Comparison of ENCODE assay signal across 7 mouse cellular contexts in genomic region chr1:192094451-192095170, GRCm38 (mm10). TPM values are rescaled to one million over a fixed set of nuclear protein-coding genes. Genes with fewer than 3 reads are reported as not detected.
DNase-seq lines count a peak whose midpoint lies in the region; ATAC-seq and TF ChIP-seq lines count a peak whose summit lies in the region.

No protein-coding gene starts in this region.

- WGBS in liver, embryonic 12.5 days (ENCODE audit: insufficient replicate concordance): 47% methylated on average over 13 of the region's 13 CpGs
- WGBS in heart, postnatal 0 days: 53% methylated on average over 13 of the region's 13 CpGs
- WGBS in limb, embryonic 11.5 days: 62% methylated on average over 13 of the region's 13 CpGs

- peaks cover 13% of the 10 kb centered on the region for H3K36me3 ChIP-seq in liver, embryonic 12.5 days
- H3K36me3 ChIP-seq in heart, postnatal 0 days (replicated peaks; ENCODE audit: control insufficient read depth, insufficient read depth, low read length): peaks cover 18% of the 10 kb centered on the region
- no peaks in the 10 kb centered on the region for H3K36me3 ChIP-seq in limb, embryonic 11.5 days (ENCODE audit: control insufficient read depth, insufficient read depth, low read length)

- no peak overlapping the region for H3K9ac ChIP-seq in liver, embryonic 12.5 days
- H3K9ac ChIP-seq in heart, postnatal 0 days (replicated peaks; ENCODE audit: low read depth, low read length): no peak overlapping the region
- no peak overlapping the region for H3K9ac ChIP-seq in limb, embryonic 11.5 days (ENCODE audit: low read length)

- no peak overlapping the region for H3K4me3 ChIP-seq in liver, embryonic 12.5 days
- no peak overlapping the region for H3K4me3 ChIP-seq in heart, postnatal 0 days (ENCODE audit: low read depth, low read length)
- H3K4me3 ChIP-seq in limb, embryonic 11.5 days (ENCODE audit: low read depth, low read length): no peak overlapping the region

- TF ChIP-seq EP300 in heart, postnatal 0 days (IDR thresholded peaks at IDR 0.05; ENCODE audit: low read depth): no peak

- TF ChIP-seq CTCF in heart, postnatal 0 days (IDR thresholded peaks at IDR 0.05; ENCODE audit: low read depth): peak; percentile 76

- no peaks in the 10 kb centered on the region for H3K9me3 ChIP-seq in liver, embryonic 12.5 days (replicated peaks)
- no peaks in the 10 kb centered on the region for H3K9me3 ChIP-seq in heart, postnatal 0 days (replicated peaks; ENCODE audit: control insufficient read depth, low read length)
- H3K9me3 ChIP-seq in limb, embryonic 11.5 days (ENCODE audit: control insufficient read depth, low read length): no peaks in the 10 kb centered on the region

- H3K27ac ChIP-seq in liver, embryonic 12.5 days: no peak overlapping the region
- H3K27ac ChIP-seq in heart, postnatal 0 days (ENCODE audit: low read depth): no peak overlapping the region
- no peak overlapping the region for H3K27ac ChIP-seq in limb, embryonic 11.5 days (replicated peaks; ENCODE audit: low read depth, low read length)

- no peak for ATAC-seq in liver, embryonic 12.5 days
- no peak for ATAC-seq in heart, postnatal 0 days (ENCODE audit: insufficient read depth, low read depth)
- no peak for ATAC-seq in limb, embryonic 11.5 days (ENCODE audit: insufficient number of reproducible peaks, low FRiP score, low TSS enrichment, low read depth)

- DNase-seq in liver: peak; percentile 70
- peak; percentile 84 for DNase-seq in MN1 (ENCODE audit: low spot score)
- peak; percentile 46 for DNase-seq in cerebellum, adult 8-10 months
- peak; percentile 59 for DNase-seq in heart, postnatal 0 days (ENCODE audit: low spot score)
- peak; percentile 78 for DNase-seq in limb, embryonic 11.5 days (ENCODE audit: low spot score)
- DNase-seq in retina, postnatal 7 days (ENCODE audit: low read depth, low spot score): peak; percentile 46

- H3K4me2 ChIP-seq in liver, embryonic 12.5 days: no peak overlapping the region
- no peak overlapping the region for H3K4me2 ChIP-seq in heart, postnatal 0 days (ENCODE audit: low read depth, low read length)
- H3K4me2 ChIP-seq in limb, embryonic 11.5 days (ENCODE audit: low read depth, severe bottlenecking): no peak overlapping the region

- no peaks in the 10 kb centered on the region; the same call in 1 of the 2 replicates for H3K27me3 ChIP-seq in liver, embryonic 12.5 days (replicated peaks)
- H3K27me3 ChIP-seq in heart, postnatal 0 days (ENCODE audit: control insufficient read depth, insufficient read depth, low read length): no peaks in the 10 kb centered on the region
- H3K27me3 ChIP-seq in limb, embryonic 11.5 days (ENCODE audit: control insufficient read depth, insufficient read depth, low read length): no peaks in the 10 kb centered on the region

- H3K4me1 ChIP-seq in liver, embryonic 12.5 days: peaks cover 31% of the 10 kb centered on the region
- H3K4me1 ChIP-seq in heart, postnatal 0 days (ENCODE audit: control insufficient read depth, insufficient read depth): peaks cover 12% of the 10 kb centered on the region; the same call in 1 of the 2 replicates
- H3K4me1 ChIP-seq in limb, embryonic 11.5 days (ENCODE audit: control insufficient read depth, insufficient read depth, low read length): 0 out of 2 replicates have a peak, but pooled peaks cover 3% of the 10 kb centered on the region

RNA-seq across cellular contexts. Expression of gene Traf5, which starts 2.3 kb away (rescaled TPM):
- polyA plus RNA-seq in liver, embryonic 12.5 days (2016; fragmentation: Nextera tagmentation; extraction: Ambion mirVana): 9.9 and 11.2 TPM in 2 replicates
- 5.7 and 51.1 TPM in 2 replicates for total RNA-seq in heart, postnatal 0 days (2014; rRNA removed; ENCODE audit: low replicate concordance)
- polyA plus RNA-seq in heart, postnatal 0 days (2015; fragmentation: Nextera tagmentation; extraction: Ambion mirVana): 13.7 and 14.7 TPM in 2 replicates
- polyA plus RNA-seq in limb, embryonic 11.5 days (2014; fragmentation: Nextera tagmentation; extraction: Ambion mirVana): 6.5 and 8.2 TPM in 2 replicates

RNA-seq across cellular contexts. Expression of gene Rcor3, which starts 43.3 kb away (rescaled TPM):
- 10.8 and 11.8 TPM in 2 replicates for polyA plus RNA-seq in liver, embryonic 12.5 days (2016; fragmentation: Nextera tagmentation; extraction: Ambion mirVana)
- total RNA-seq in heart, postnatal 0 days (2014; rRNA removed; ENCODE audit: low replicate concordance): 19.8 and 24.6 TPM in 2 replicates
- 35.3 and 35.7 TPM in 2 replicates for polyA plus RNA-seq in heart, postnatal 0 days (2015; fragmentation: Nextera tagmentation; extraction: Ambion mirVana)
- 17.6 and 20.5 TPM in 2 replicates for polyA plus RNA-seq in limb, embryonic 11.5 days (2014; fragmentation: Nextera tagmentation; extraction: Ambion mirVana)
